Mouse (Mus musculus): ENCODE measurements around the gene Bmper.

DNA sequence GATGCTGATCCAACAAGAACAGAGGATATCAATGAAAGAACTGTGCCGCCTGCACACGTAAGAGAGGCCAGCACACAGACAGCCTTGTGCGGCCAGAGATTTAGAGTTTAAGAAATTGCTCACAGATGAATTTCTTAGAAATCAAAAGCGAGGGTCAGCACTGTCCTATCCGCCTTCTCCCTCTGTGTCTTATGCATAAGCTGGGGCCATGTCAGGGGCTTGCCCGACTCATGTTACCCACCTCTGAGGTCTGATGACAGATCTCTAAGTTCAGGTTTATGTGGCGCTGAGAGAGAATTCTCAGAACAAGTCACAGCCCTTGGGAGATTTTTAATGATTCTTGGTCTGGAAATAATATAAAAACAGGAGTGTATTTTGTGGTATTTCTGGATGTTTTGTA lies 140.7 kb downstream of the Bmper start:
- TF ChIP-seq POLR2A (IDR thresholded peaks at IDR 0.05; ENCODE audit: borderline replicate concordance, extremely low read depth, low read depth, low read length) (no peak), CTCF (IDR thresholded peaks at IDR 0.05; ENCODE audit: insufficient read depth, low read length) (no peak)
